Mouse (Mus musculus): ENCODE results near the gene Rep15.

- TF ChIP-seq POLR2A (IDR thresholded peaks at IDR 0.05; ENCODE audit: insufficient read depth, low read depth, low read length), result no peak
- TF ChIP-seq CTCF (IDR thresholded peaks at IDR 0.05), result no peak
- TF ChIP-seq EP300 (IDR thresholded peaks at IDR 0.05; ENCODE audit: insufficient read depth, low read depth, low read length), result no peak
These were observed 30.3 kb downstream of the Rep15 start for GRCm38 (mm10) chr6:147062694-147063093.

Measured in heart, adult 2 months (tissue).